Mouse (Mus musculus) olfactory bulb, adult 2 months (tissue): ENCODE measurements around the gene Izumo4.

Experiments used
- CTCF ChIP-seq: fragments of 200-500 bp; IDR thresholded peaks from 2 replicates; pipeline ENCODE4 v1.5.1; 2012; ENCODE audit warnings: low read depth, mild to moderate bottlenecking, low read length, moderate library complexity; ENCODE audit not compliant: insufficient read depth
- POLR2A ChIP-seq: fragments of 200-500 bp; IDR thresholded peaks from 2 replicates; pipeline ENCODE4 v1.6.1; 2012; ENCODE audit warnings: mild to moderate bottlenecking, low read depth, low read length, moderate library complexity; ENCODE audit not compliant: insufficient read depth

- no peak for TF ChIP-seq POLR2A
- no peak for TF ChIP-seq CTCF
Observed at GRCm38 (mm10) chr10:80671936-80672690, 29.9 kb upstream of the Izumo4 start.
